Mouse (Mus musculus) midbrain, embryonic 15.5 days (tissue): ENCODE data around the gene Prkag3. TPM values are rescaled to one million over a fixed set of nuclear protein-coding genes. Genes with fewer than 3 reads are reported as not detected.

Source experiments
- ATAC-seq: fragments of 200-750 bp; cut with Nextera tagmentation; replicated peaks from 2 replicates; pipeline ENCODE4 v1.8.0; 2017; ENCODE audit warnings: moderate TSS enrichment
- H3K27ac ChIP-seq: fragments of 300-500 bp; sonication (generic); 2 replicates; pipeline ENCODE4 v1.5.1; 2015; ENCODE audit warnings: mild to moderate bottlenecking, inconsistent platforms
- H3K27me3 ChIP-seq: fragments of 300-500 bp; sonication (generic); replicated peaks from 2 replicates; pipeline ENCODE4 v1.6.1; 2015; ENCODE audit warnings: inconsistent platforms
- H3K36me3 ChIP-seq: fragments of 300-500 bp; sonication (generic); replicated peaks from 2 replicates; pipeline ENCODE4 v1.6.1; 2015; ENCODE audit warnings: inconsistent platforms
- H3K4me1 ChIP-seq: fragments of 300-500 bp; sonication (generic); 2 replicates; pipeline ENCODE4 v1.6.1; 2015; ENCODE audit warnings: inconsistent platforms
- H3K4me2 ChIP-seq: fragments of 300-500 bp; sonication (generic); 2 replicates; pipeline ENCODE4 v1.6.1; 2015; ENCODE audit warnings: inconsistent platforms, mild to moderate bottlenecking, moderate library complexity
- H3K4me3 ChIP-seq: fragments of 300-500 bp; sonication (generic); 2 replicates; pipeline ENCODE4 v1.5.1; 2015; ENCODE audit warnings: mild to moderate bottlenecking, inconsistent platforms
- H3K9ac ChIP-seq: fragments of 300-500 bp; sonication (generic); 2 replicates; pipeline ENCODE4 v1.6.1; 2015; ENCODE audit warnings: mild to moderate bottlenecking, inconsistent platforms
- H3K9me3 ChIP-seq: fragments of 300-500 bp; sonication (generic); 2 replicates; pipeline ENCODE4 v1.6.1; 2016; ENCODE audit warnings: inconsistent platforms
- WGBS: fragments of 180-500 bp; shearing (Covaris S2); methylation state at CpG from one replicate; pipeline ENCODE4 v1.1.7; 2015; ENCODE audit warnings: mixed read lengths; 5-methylcytosine and 5-hydroxymethylcytosine counted together
- polyA plus RNA-seq: library from polyadenylated mRNA; unstranded; fragments of >200 nt; fragmentation: Nextera tagmentation; extraction: Ambion mirVana; gene quantifications from 2 replicates; pipeline ENCODE4 v1.2.1, GENCODE M21; 2015

Gene Prkag3
- polyA plus RNA-seq, 1 experiment from 2014 or later, result not detected

GRCm38 (mm10) chr1:74753266-74753974 lies 4.4 kb upstream of the Prkag3 start:
- no peaks in the 10 kb centered on the region for H3K9me3 ChIP-seq
- H3K4me2 ChIP-seq, result no peak overlapping the region
- no peak overlapping the region for H3K4me3 ChIP-seq
- no peaks in the 10 kb centered on the region for H3K36me3 ChIP-seq
- H3K4me1 ChIP-seq, result peaks cover 4% of the 10 kb centered on the region; the same call in 1 of the 2 replicates
- no peak overlapping the region for H3K9ac ChIP-seq
- no peak overlapping the region for H3K27ac ChIP-seq
- no peak for ATAC-seq
- 89% methylated on average over 8 of the region's 8 CpGs for WGBS
- H3K27me3 ChIP-seq, result no peaks in the 10 kb centered on the region; the same call in 1 of the 2 replicates

- no peak for ATAC-seq
- Histone ChIP-seq H3K36me3 (no peaks in the 10 kb centered on the region), H3K9ac (no peak overlapping the region), H3K27ac (no peak overlapping the region), H3K4me2 (no peak overlapping the region), H3K27me3 (peaks cover 4% of the 10 kb centered on the region; the same call in 1 of the 2 replicates), H3K4me1 (peaks cover 4% of the 10 kb centered on the region; the same call in 1 of the 2 replicates), H3K4me3 (no peak overlapping the region), H3K9me3 (no peaks in the 10 kb centered on the region)
- 98% methylated on average over 3 of the region's 3 CpGs for WGBS
These were observed 3.8 kb upstream of the Prkag3 start for GRCm38 (mm10) chr1:74752833-74753232.

DNA sequence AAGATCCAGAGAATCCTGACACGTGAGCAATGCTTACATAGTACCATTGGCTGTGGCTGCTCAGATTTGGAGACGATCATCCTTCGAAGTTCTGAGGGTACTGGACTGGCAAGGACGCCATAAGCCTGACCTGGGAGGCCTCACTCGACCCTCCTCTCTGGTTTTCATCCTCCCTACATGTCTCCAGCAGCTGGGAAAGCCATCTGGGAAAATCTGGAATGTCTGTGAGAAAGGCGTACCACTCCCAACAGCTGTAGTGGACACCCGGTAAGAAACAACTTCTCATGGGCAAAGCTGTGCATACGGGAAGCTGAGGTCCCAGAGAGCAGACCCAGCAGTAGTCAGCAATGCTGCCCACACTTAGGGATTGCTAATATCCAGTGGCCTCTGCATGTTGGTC lies 3.1 kb upstream of the Prkag3 start:
- Histone ChIP-seq H3K4me1 (peaks cover 4% of the 10 kb centered on the region; the same call in 1 of the 2 replicates), H3K4me3 (no peak overlapping the region), H3K27ac (no peak overlapping the region), H3K27me3 (peaks cover 6% of the 10 kb centered on the region; the same call in 1 of the 2 replicates), H3K36me3 (no peaks in the 10 kb centered on the region), H3K9me3 (no peaks in the 10 kb centered on the region), H3K4me2 (no peak overlapping the region), H3K9ac (no peak overlapping the region)
- no peak for ATAC-seq
- 83% methylated on average over 8 of the region's 8 CpGs for WGBS

DNA sequence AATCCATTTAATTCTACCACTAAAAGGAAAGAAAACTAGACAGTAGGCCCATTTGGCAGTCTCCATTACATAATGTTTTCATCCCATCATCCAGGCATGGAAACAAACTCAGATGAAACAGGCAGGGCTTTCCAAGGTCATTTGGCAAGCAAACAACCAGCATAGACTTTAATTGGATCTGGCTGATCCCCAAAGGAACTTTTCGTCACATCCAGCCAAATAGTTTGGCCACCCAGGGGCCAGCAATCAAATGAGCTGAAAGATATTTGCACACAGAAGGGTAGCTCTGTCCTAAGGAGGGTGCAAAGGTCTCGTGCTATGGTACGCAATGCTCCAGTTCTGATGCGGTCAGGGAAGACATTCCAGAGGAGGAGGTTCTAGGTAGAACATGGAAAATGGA lies 1.7 kb upstream of the Prkag3 start:
- WGBS, result 80% methylated on average over 4 of the region's 4 CpGs
- peaks cover 4% of the 10 kb centered on the region; the same call in 1 of the 2 replicates for H3K4me1 ChIP-seq

GRCm38 (mm10) chr1:74749301-74749700 lies 280 bp upstream of the Prkag3 start:
- Histone ChIP-seq H3K36me3 (no peaks in the 10 kb centered on the region), H3K9me3 (no peaks in the 10 kb centered on the region), H3K27me3 (peaks cover 11% of the 10 kb centered on the region; the same call in 1 of the 2 replicates), H3K27ac (no peak overlapping the region), H3K4me2 (no peak overlapping the region), H3K4me3 (no peak overlapping the region), H3K9ac (no peak overlapping the region), H3K4me1 (peaks cover 4% of the 10 kb centered on the region; the same call in 1 of the 2 replicates)
- ATAC-seq, result no peak
- WGBS, result 78% methylated on average over 7 of the region's 7 CpGs

More for the DNA sequence above, 1.7 kb upstream of the Prkag3 start:
- no peaks in the 10 kb centered on the region for H3K9me3 ChIP-seq
- H3K27ac ChIP-seq, result no peak overlapping the region
- peaks cover 11% of the 10 kb centered on the region; the same call in 1 of the 2 replicates for H3K27me3 ChIP-seq
- no peak for ATAC-seq
- no peak overlapping the region for H3K4me2 ChIP-seq
- H3K36me3 ChIP-seq, result no peaks in the 10 kb centered on the region
- no peak overlapping the region for H3K4me3 ChIP-seq
- no peak overlapping the region for H3K9ac ChIP-seq

- Histone ChIP-seq H3K4me1 (peaks cover 4% of the 10 kb centered on the region; the same call in 1 of the 2 replicates), H3K36me3 (no peaks in the 10 kb centered on the region), H3K9ac (no peak overlapping the region), H3K27ac (no peak overlapping the region), H3K4me3 (no peak overlapping the region), H3K9me3 (no peaks in the 10 kb centered on the region), H3K27me3 (peaks cover 11% of the 10 kb centered on the region; the same call in 1 of the 2 replicates), H3K4me2 (no peak overlapping the region)
- no peak for ATAC-seq
- WGBS, result 73% methylated on average over 5 of the region's 5 CpGs
These were observed 1.7 kb downstream of the Prkag3 start for GRCm38 (mm10) chr1:74747335-74747734.

- Histone ChIP-seq H3K27ac (no peak overlapping the region), H3K4me1 (no peaks in the 10 kb centered on the region), H3K27me3 (no peaks in the 10 kb centered on the region), H3K4me2 (no peak overlapping the region), H3K9me3 (no peaks in the 10 kb centered on the region), H3K36me3 (no peaks in the 10 kb centered on the region), H3K4me3 (no peak overlapping the region), H3K9ac (no peak overlapping the region)
- WGBS, result 87% methylated on average over 7 of the region's 7 CpGs
- no peak for ATAC-seq
These were observed 8.2 kb downstream of the Prkag3 start for GRCm38 (mm10) chr1:74740846-74741245.

- no peaks in the 10 kb centered on the region for H3K36me3 ChIP-seq
- no peak overlapping the region for H3K4me2 ChIP-seq
- H3K9me3 ChIP-seq, result no peaks in the 10 kb centered on the region
- no peaks in the 10 kb centered on the region for H3K4me1 ChIP-seq
- H3K4me3 ChIP-seq, result no peak overlapping the region
- no peak overlapping the region for H3K9ac ChIP-seq
- WGBS, result 88% methylated on average over 7 of the region's 7 CpGs
- H3K27ac ChIP-seq, result no peak overlapping the region
- no peak for ATAC-seq
- H3K27me3 ChIP-seq, result no peaks in the 10 kb centered on the region
These were observed 11.5 kb downstream of the Prkag3 start for GRCm38 (mm10) chr1:74737500-74737899.

GRCm38 (mm10) chr1:74736977-74737376 lies 12.0 kb downstream of the Prkag3 start:
- no peak for ATAC-seq
- Histone ChIP-seq H3K4me2 (no peak overlapping the region), H3K27ac (no peak overlapping the region), H3K27me3 (no peaks in the 10 kb centered on the region), H3K4me1 (no peaks in the 10 kb centered on the region), H3K9ac (no peak overlapping the region), H3K9me3 (no peaks in the 10 kb centered on the region), H3K4me3 (no peak overlapping the region), H3K36me3 (no peaks in the 10 kb centered on the region)
- WGBS, result 91% methylated on average over 12 of the region's 12 CpGs

GRCm38 (mm10) chr1:74728446-74728845 lies 20.6 kb downstream of the Prkag3 start:
- Histone ChIP-seq H3K4me1 (no peaks in the 10 kb centered on the region), H3K4me3 (no peak overlapping the region), H3K4me2 (no peak overlapping the region), H3K9me3 (no peaks in the 10 kb centered on the region), H3K9ac (no peak overlapping the region), H3K36me3 (no peaks in the 10 kb centered on the region), H3K27me3 (no peaks in the 10 kb centered on the region), H3K27ac (no peak overlapping the region)
- 81% methylated on average over 8 of the region's 8 CpGs for WGBS
- ATAC-seq, result no peak

- H3K4me1 ChIP-seq, result no peaks in the 10 kb centered on the region
- no peaks in the 10 kb centered on the region for H3K36me3 ChIP-seq
- no peaks in the 10 kb centered on the region for H3K27me3 ChIP-seq
- H3K9ac ChIP-seq, result no peak overlapping the region
- no peak for ATAC-seq
- H3K27ac ChIP-seq, result no peak overlapping the region
- WGBS, result 91% methylated on average over 5 of the region's 5 CpGs
- H3K9me3 ChIP-seq, result no peaks in the 10 kb centered on the region
- no peak overlapping the region for H3K4me3 ChIP-seq
- no peak overlapping the region for H3K4me2 ChIP-seq
These were observed 22.3 kb downstream of the Prkag3 start for GRCm38 (mm10) chr1:74726674-74727073.

DNA sequence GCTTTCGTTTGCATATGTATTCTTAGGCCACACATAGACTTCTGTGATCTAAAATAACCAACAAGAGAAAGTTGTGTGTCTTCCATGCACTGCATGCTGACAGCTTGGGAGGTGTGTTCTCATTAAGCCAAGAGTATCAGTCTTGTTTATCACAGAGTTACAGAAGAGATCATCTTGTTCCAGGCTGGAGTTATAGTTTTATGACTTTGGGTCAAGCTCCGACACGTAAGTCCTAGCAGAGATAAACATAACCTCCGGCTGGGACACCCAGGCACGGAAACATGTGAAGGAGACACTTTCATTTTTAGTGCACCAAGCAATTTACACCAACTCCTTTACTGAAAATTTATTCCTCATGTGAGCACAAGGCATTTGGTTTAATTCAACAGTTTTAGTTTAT lies 22.9 kb downstream of the Prkag3 start:
- no peak overlapping the region for H3K9ac ChIP-seq
- no peaks in the 10 kb centered on the region for H3K36me3 ChIP-seq
- no peaks in the 10 kb centered on the region for H3K9me3 ChIP-seq
- 84% methylated on average over 5 of the region's 5 CpGs for WGBS
- ATAC-seq, result no peak
- no peaks in the 10 kb centered on the region for H3K27me3 ChIP-seq
- no peak overlapping the region for H3K27ac ChIP-seq
- no peaks in the 10 kb centered on the region for H3K4me1 ChIP-seq
- no peak overlapping the region for H3K4me2 ChIP-seq
- H3K4me3 ChIP-seq, result no peak overlapping the region

- no peaks in the 10 kb centered on the region for H3K9me3 ChIP-seq
- no peak overlapping the region for H3K27ac ChIP-seq
- 76% methylated on average over 2 of the region's 2 CpGs for WGBS
- no peaks in the 10 kb centered on the region for H3K4me1 ChIP-seq
- no peak overlapping the region for H3K4me3 ChIP-seq
- no peaks in the 10 kb centered on the region for H3K27me3 ChIP-seq
- H3K36me3 ChIP-seq, result no peaks in the 10 kb centered on the region
- H3K4me2 ChIP-seq, result no peak overlapping the region
- no peak for ATAC-seq
- H3K9ac ChIP-seq, result no peak overlapping the region
These were observed 25.3 kb downstream of the Prkag3 start for GRCm38 (mm10) chr1:74723748-74724147.
